ENCODE assay signal across 23 mouse cellular contexts in genomic region chr4:129853996-129854395, GRCm38 (mm10). TPM values are rescaled to one million over a fixed set of nuclear protein-coding genes. Genes with fewer than 3 reads are reported as not detected.
DNase-seq lines count a peak whose midpoint lies in the region; ATAC-seq lines count a peak whose summit lies in the region.
"Had no signal": no experiment of that assay in that cellular context is flagged by ENCODE, and none has a peak within 500 bp of the region (broad histone marks: within the 10 kb centered on the region; RNA-seq: fewer than 3 reads in every experiment).

No protein-coding gene starts in this region.

- peaks cover 12% of the 10 kb centered on the region for H3K4me1 ChIP-seq in heart, embryonic 11.5 days (ENCODE audit: control insufficient read depth, insufficient read depth, low read length)
- H3K4me1 ChIP-seq in brown adipose tissue, adult 24 weeks (ENCODE audit: control insufficient read depth, insufficient read depth, insufficient read length, low read length), result peaks cover 17% of the 10 kb centered on the region
- H3K4me1 ChIP-seq in intestine, embryonic 15.5 days (replicated peaks), result no peaks in the 10 kb centered on the region
- H3K4me1 ChIP-seq: limb, embryonic 15.5 days; neural tube, embryonic 12.5 days had no signal

- no peak overlapping the region for H3K4me3 ChIP-seq in heart, embryonic 11.5 days (ENCODE audit: low read depth, low read length)
- H3K4me3 ChIP-seq in brown adipose tissue, adult 24 weeks (ENCODE audit: insufficient read depth, low read depth, low read length), result no peak overlapping the region
- H3K4me3 ChIP-seq in intestine, embryonic 15.5 days (replicated peaks), result no peak overlapping the region
- H3K4me3 ChIP-seq: embryonic facial prominence, embryonic 10.5 days; hindbrain, embryonic 12.5 days; limb, embryonic 15.5 days; liver, embryonic 15.5 days; midbrain, embryonic 13.5 days; neural tube, embryonic 12.5 days had no signal

- H3K27me3 ChIP-seq in heart, embryonic 11.5 days (ENCODE audit: control insufficient read depth, insufficient read depth, low read length), result no peaks in the 10 kb centered on the region
- no peaks in the 10 kb centered on the region for H3K27me3 ChIP-seq in intestine, embryonic 15.5 days (replicated peaks)
- H3K27me3 ChIP-seq: hindbrain, embryonic 12.5 days; limb, embryonic 15.5 days; liver, embryonic 15.5 days; midbrain, embryonic 13.5 days; neural tube, embryonic 12.5 days; Patski had no signal

- H3K4me2 ChIP-seq in heart, embryonic 11.5 days, result no peak overlapping the region
- no peak overlapping the region for H3K4me2 ChIP-seq in intestine, embryonic 15.5 days (replicated peaks)
- H3K4me2 ChIP-seq: hindbrain, embryonic 12.5 days; limb, embryonic 15.5 days; midbrain, embryonic 13.5 days; neural tube, embryonic 12.5 days had no signal

- H3K27ac ChIP-seq in heart, embryonic 11.5 days (ENCODE audit: low read depth, low read length), result no peak overlapping the region
- peak overlapping the region; percentile 40 for H3K27ac ChIP-seq in brown adipose tissue, adult 24 weeks (replicated peaks; ENCODE audit: low read depth, low read length)
- H3K27ac ChIP-seq in intestine, embryonic 15.5 days, result no peak overlapping the region
- H3K27ac ChIP-seq: embryonic facial prominence, embryonic 10.5 days; hindbrain, embryonic 12.5 days; limb, embryonic 15.5 days; liver, embryonic 15.5 days; midbrain, embryonic 13.5 days; neural tube, embryonic 12.5 days had no signal

- 87% methylated on average over 3 of the region's 3 CpGs for WGBS in heart, embryonic 11.5 days (ENCODE audit: insufficient replicate concordance)
- WGBS in intestine, embryonic 15.5 days, result 84% methylated on average over 3 of the region's 3 CpGs

- peaks cover 4% of the 10 kb centered on the region; the same call in 1 of the 2 replicates for H3K36me3 ChIP-seq in heart, embryonic 11.5 days (ENCODE audit: control insufficient read depth, insufficient read depth, low read length)
- peaks cover 6% of the 10 kb centered on the region; the same call in 1 of the 2 replicates for H3K36me3 ChIP-seq in intestine, embryonic 15.5 days

- 0 out of 2 replicates have a peak, but pooled peaks have one; percentile 31 for ATAC-seq in heart, embryonic 11.5 days (replicated peaks; ENCODE audit: insufficient number of reproducible peaks, low FRiP score, low TSS enrichment)
- no peak for ATAC-seq in megakaryocyte progenitor cell, adult 5-6 weeks (replicated peaks; ENCODE audit: poor library complexity)
- ATAC-seq in intestine, embryonic 15.5 days, result no peak
- ATAC-seq: forebrain, embryonic 16.5 days; midbrain, embryonic 13.5 days; Patski had no signal

- intact Hi-C loops in heart, postnatal 14 days (cut with DNase I), result loop anchor here (5.0 kb wide), 1 partner anchor 73 kb away; the partner anchor contains the start of gene Spocd1

- H3K9ac ChIP-seq in heart, embryonic 11.5 days (ENCODE audit: low read depth, low read length), result no peak overlapping the region
- H3K9ac ChIP-seq in intestine, embryonic 15.5 days, result no peak overlapping the region
- H3K9ac ChIP-seq: hindbrain, embryonic 12.5 days; limb, embryonic 15.5 days; liver, embryonic 15.5 days; midbrain, embryonic 13.5 days; neural tube, embryonic 12.5 days had no signal

- no peaks in the 10 kb centered on the region for H3K9me3 ChIP-seq in heart, embryonic 11.5 days (replicated peaks; ENCODE audit: control insufficient read depth, low read length)
- no peaks in the 10 kb centered on the region for H3K9me3 ChIP-seq in intestine, embryonic 15.5 days
- H3K9me3 ChIP-seq: embryonic facial prominence, embryonic 10.5 days; hindbrain, embryonic 12.5 days; limb, embryonic 15.5 days; liver, embryonic 15.5 days; midbrain, embryonic 13.5 days; neural tube, embryonic 12.5 days had no signal

- no peak for DNase-seq in heart, postnatal 14 days
- DNase-seq in 3134 (ENCODE audit: extremely low read depth, insufficient read length, low spot score) (peak; percentile 24), 416B (ENCODE audit: low read depth) (peak; percentile 48)
- DNase-seq: adrenal gland, postnatal 10 days; cerebellum, adult 11 months; cerebellum, postnatal 10 days; gastrocnemius, postnatal 25 days; kidney, adult 18-20 months; left cerebral cortex, postnatal 4 days; retina, postnatal 1 day; thymus, postnatal 25 days had no signal

RNA-seq across cellular contexts. Expression of gene Ptp4a2, which starts 43.0 kb away (rescaled TPM):
- polyA plus RNA-seq in heart, embryonic 11.5 days (2014; fragmentation: Nextera tagmentation; extraction: Ambion mirVana), result 329 and 345 TPM in 2 replicates
- 100 to 1,000 TPM; 212 to 215 TPM for total RNA-seq in heart, postnatal 14 days (2021)
- polyA plus RNA-seq in brown adipose tissue, adult 24 weeks (2012; ENCODE audit: insufficient read depth, insufficient read length, missing spikeins), result 156 and 232 TPM in 2 replicates
- total RNA-seq in megakaryocyte progenitor cell, adult 5-6 weeks (2015), result 310 and 335 TPM in 2 replicates
- total RNA-seq in megakaryocyte progenitor cell, adult 5-6 weeks (2017), result 303 and 393 TPM in 2 replicates
- polyA plus RNA-seq in intestine, embryonic 15.5 days (2015; fragmentation: Nextera tagmentation; extraction: Ambion mirVana), result 307 and 411 TPM in 2 replicates

Comparison
In these comparisons a context has a peak if more than half of its experiments do, and no peak if none do; other contexts are left out.
1. DNase-seq: peak in 3134 (single experiment) and 416B (single experiment); none in heart, postnatal 14 days (0 of 2).